Mouse (Mus musculus) embryonic fibroblast, embryonic 13.5 days (primary cell): ENCODE results near the gene Gm7879.

ENCODE experiments used
- CTCF ChIP-seq: IDR thresholded peaks from 2 replicates; pipeline ENCODE4 v1.5.1; 2011; ENCODE audit warnings: mild to moderate bottlenecking, control low read depth, low read length, moderate library complexity, borderline replicate concordance; ENCODE audit not compliant: insufficient read depth
- POLR2A ChIP-seq: IDR thresholded peaks from 2 replicates; pipeline ENCODE4 v1.6.1; 2011; ENCODE audit warnings: low read depth, mild to moderate bottlenecking, control low read depth, low read length, moderate library complexity

- TF ChIP-seq CTCF = no peak
- TF ChIP-seq POLR2A = no peak
Observed at GRCm38 (mm10) chr5:43915261-43915886, 2.4 kb downstream of the Gm7879 start.
